Mouse (Mus musculus): ENCODE data around the gene Pitx2. TPM values are rescaled to one million over a fixed set of nuclear protein-coding genes. Genes with fewer than 3 reads are reported as not detected.

The Pitx2 gene
- 35.6 and 48.0 TPM in 2 replicates for polyA plus RNA-seq (2014; fragmentation: Nextera tagmentation; extraction: Ambion mirVana)

DNA sequence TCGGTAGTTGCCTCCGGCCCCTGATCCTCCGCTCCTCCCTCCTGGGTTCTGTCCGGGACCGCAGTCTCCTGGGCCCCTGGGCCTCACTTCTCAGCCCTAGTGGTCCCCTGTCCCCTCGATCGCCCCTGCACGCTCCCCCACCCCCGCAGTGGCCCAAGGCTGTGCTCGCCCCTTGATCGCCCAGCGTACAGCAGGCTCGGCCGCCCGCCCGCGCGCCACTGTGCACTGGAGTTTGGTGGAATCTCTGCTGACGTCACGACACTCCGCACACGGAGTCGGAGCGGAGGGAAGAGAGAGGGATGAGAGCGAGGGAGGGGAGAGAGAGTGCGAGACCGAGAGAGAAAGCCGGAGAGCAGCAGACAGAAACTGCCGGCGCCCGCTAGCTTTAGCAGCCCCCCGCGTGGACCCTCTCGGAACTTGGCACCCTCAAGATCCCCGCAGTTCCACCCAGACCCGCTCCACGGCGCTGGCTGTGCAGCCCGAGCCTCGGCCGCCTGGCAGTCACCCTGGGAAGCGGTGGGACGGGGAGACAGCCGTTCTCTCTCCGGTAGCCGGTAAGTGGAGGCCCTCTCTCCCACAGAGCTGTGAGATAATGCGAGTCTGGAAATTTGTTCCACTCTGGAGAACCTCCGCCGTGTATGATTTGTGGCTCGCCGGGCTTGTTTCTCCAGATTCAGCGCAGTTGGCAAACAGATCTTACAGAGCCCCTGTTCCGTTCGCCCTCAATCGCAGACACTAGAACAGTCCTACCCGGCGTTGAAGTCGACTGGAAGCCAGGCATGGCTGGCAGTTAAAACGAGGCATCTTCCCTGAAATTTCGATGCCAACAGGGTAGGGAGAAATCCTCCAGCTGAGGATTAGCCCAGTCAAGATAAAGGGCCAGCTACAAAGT, at the start of gene Pitx2:
Gene Pitx2 (plus strand): TSS at position 270 of the 892 bp plus-strand sequence.
- peaks cover 10% of the 10 kb centered on the region; the same call in 1 of the 2 replicates for H3K4me1 ChIP-seq (replicated peaks; ENCODE audit: control insufficient read depth, insufficient read depth, low read length)
- H3K36me3 ChIP-seq (ENCODE audit: control insufficient read depth, insufficient read depth, low read length): no peaks in the 10 kb centered on the region
- DNase-seq (ENCODE audit: low spot score) (peak; percentile 86), ATAC-seq (replicated peaks; ENCODE audit: low FRiP score, low TSS enrichment, low read depth) (peak; percentile 87)
- H3K27me3 ChIP-seq (replicated peaks; ENCODE audit: control insufficient read depth, insufficient read depth, low read length): peaks cover 91% of the 10 kb centered on the region
- H3K27ac ChIP-seq (ENCODE audit: low read depth): peak within 1 kb of the TSS; percentile 70
- no peaks in the 10 kb centered on the region for H3K9me3 ChIP-seq (ENCODE audit: control insufficient read depth, low read length)
- WGBS: under 1% methylated on average over 59 of the region's 60 CpGs
- peak within 1 kb of the TSS; percentile 56 for H3K4me3 ChIP-seq (ENCODE audit: low read depth, low read length)
- peak within 1 kb of the TSS; percentile 72 for H3K9ac ChIP-seq (ENCODE audit: low read length)
- H3K4me2 ChIP-seq (ENCODE audit: low read length): peak within 1 kb of the TSS; percentile 54

DNA sequence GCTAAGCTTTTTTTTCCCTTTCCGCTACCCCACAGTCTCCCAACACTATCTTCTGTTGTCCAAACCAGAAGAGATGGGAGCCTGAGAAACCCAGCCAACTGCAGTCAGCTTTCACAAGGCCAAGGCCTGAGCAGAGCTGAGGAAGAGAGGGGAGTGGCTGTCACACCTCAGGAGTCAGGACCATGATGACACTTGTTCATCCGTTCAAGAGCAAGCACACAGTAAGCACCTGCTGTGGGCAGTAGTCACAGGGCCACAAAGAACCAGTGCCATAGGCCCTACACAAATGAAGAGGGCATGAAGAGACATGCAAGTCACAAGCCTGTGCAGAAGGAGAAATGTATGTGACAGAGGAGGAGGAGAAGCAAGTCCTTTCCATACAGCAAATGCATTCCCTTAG, 49.7 kb upstream of the Pitx2 start:
- H3K9me3 ChIP-seq (ENCODE audit: control insufficient read depth, low read length): no peaks in the 10 kb centered on the region
- H3K4me3 ChIP-seq (ENCODE audit: low read depth, low read length): no peak overlapping the region
- ATAC-seq (replicated peaks; ENCODE audit: low FRiP score, low TSS enrichment, low read depth) (no peak), DNase-seq (ENCODE audit: low spot score) (no peak)
- 87% methylated on average over 2 of the region's 2 CpGs for WGBS
- H3K4me1 ChIP-seq (replicated peaks; ENCODE audit: control insufficient read depth, insufficient read depth, low read length): peaks cover 4% of the 10 kb centered on the region; the same call in 1 of the 2 replicates
- no peaks in the 10 kb centered on the region for H3K36me3 ChIP-seq (ENCODE audit: control insufficient read depth, insufficient read depth, low read length)
- no peak overlapping the region for H3K4me2 ChIP-seq (ENCODE audit: low read length)
- H3K9ac ChIP-seq (ENCODE audit: low read length): no peak overlapping the region
- H3K27me3 ChIP-seq (replicated peaks; ENCODE audit: control insufficient read depth, insufficient read depth, low read length): no peaks in the 10 kb centered on the region
- H3K27ac ChIP-seq (ENCODE audit: low read depth): no peak overlapping the region

DNA sequence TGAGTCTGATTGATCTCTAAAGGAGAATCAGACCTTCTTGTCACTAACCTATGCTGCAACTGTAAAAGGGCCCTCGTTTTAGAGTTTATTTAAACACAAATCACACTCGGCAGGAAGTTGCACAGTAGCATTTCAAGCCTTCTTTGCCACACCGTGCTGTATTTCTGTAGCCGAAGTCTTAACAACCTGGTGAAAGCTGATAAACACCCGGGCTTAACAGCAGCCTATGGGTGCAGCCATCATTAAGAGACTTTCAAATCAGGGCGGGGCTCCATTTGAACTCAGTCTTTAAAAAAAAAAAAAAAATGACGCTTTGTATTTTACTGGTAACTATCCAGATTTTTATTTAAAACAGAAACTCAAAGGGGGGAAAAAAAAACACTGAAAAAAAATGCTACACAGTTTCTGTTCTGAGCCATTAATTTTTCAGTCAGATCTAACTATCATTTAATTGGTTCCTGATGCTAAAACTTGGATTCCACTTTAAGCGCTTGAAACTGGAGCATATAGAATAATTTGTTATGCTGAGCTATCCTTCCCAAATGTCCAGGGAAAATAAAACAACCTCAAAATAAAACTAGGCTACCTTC, 48.5 kb upstream of the Pitx2 start:
- Histone ChIP-seq H3K27me3 (replicated peaks; ENCODE audit: control insufficient read depth, insufficient read depth, low read length) (no peaks in the 10 kb centered on the region), H3K9me3 (ENCODE audit: control insufficient read depth, low read length) (no peaks in the 10 kb centered on the region), H3K27ac (ENCODE audit: low read depth) (no peak overlapping the region), H3K4me2 (ENCODE audit: low read length) (no peak overlapping the region), H3K36me3 (ENCODE audit: control insufficient read depth, insufficient read depth, low read length) (no peaks in the 10 kb centered on the region), H3K4me3 (ENCODE audit: low read depth, low read length) (no peak overlapping the region), H3K4me1 (replicated peaks; ENCODE audit: control insufficient read depth, insufficient read depth, low read length) (peaks cover 4% of the 10 kb centered on the region; the same call in 1 of the 2 replicates), H3K9ac (ENCODE audit: low read length) (no peak overlapping the region)
- ATAC-seq (replicated peaks; ENCODE audit: low FRiP score, low TSS enrichment, low read depth): no peak
- 40% methylated on average over 8 of the region's 8 CpGs for WGBS
- DNase-seq (ENCODE audit: low spot score): no peak

DNA sequence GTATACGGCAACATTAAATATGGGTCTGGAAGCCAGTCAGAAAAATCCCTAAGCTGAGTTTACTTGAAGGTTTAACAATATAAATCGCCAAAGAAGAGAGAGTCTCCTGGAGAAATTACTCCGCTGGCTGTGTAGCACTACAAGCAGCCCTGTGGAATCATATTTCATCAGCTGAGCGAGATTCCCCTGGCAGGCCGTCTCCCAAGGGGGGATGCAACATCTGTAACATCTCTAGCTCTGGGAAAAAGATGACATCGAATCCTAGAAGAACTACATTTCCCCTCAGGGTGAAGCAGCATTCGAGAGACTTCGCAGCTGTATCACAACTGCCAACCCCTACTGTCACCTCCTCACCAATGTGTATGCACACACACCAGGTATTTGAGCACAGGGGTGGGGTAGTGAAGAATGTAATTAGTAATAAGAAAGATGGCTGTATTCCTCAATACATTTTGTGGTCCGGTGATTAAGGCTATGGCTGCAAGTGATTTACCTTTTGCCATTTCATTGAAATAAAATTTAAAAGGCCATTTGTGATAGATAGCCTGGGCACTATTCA, 40.8 kb upstream of the Pitx2 start:
- ATAC-seq (replicated peaks; ENCODE audit: low FRiP score, low TSS enrichment, low read depth): 0 out of 2 replicates have a peak, but pooled peaks have one; percentile 26
- no peak overlapping the region for H3K27ac ChIP-seq (ENCODE audit: low read depth)
- H3K4me3 ChIP-seq (ENCODE audit: low read depth, low read length): no peak overlapping the region
- no peak overlapping the region for H3K4me2 ChIP-seq (ENCODE audit: low read length)
- H3K9ac ChIP-seq (ENCODE audit: low read length): no peak overlapping the region
- no peaks in the 10 kb centered on the region for H3K36me3 ChIP-seq (ENCODE audit: control insufficient read depth, insufficient read depth, low read length)
- H3K4me1 ChIP-seq (replicated peaks; ENCODE audit: control insufficient read depth, insufficient read depth, low read length): peaks cover 20% of the 10 kb centered on the region; the same call in 1 of the 2 replicates
- no peaks in the 10 kb centered on the region for H3K9me3 ChIP-seq (ENCODE audit: control insufficient read depth, low read length)
- no peaks in the 10 kb centered on the region for H3K27me3 ChIP-seq (replicated peaks; ENCODE audit: control insufficient read depth, insufficient read depth, low read length)
- DNase-seq (ENCODE audit: low spot score): peak; percentile 67
- 23% methylated on average over 9 of the region's 9 CpGs for WGBS

DNA sequence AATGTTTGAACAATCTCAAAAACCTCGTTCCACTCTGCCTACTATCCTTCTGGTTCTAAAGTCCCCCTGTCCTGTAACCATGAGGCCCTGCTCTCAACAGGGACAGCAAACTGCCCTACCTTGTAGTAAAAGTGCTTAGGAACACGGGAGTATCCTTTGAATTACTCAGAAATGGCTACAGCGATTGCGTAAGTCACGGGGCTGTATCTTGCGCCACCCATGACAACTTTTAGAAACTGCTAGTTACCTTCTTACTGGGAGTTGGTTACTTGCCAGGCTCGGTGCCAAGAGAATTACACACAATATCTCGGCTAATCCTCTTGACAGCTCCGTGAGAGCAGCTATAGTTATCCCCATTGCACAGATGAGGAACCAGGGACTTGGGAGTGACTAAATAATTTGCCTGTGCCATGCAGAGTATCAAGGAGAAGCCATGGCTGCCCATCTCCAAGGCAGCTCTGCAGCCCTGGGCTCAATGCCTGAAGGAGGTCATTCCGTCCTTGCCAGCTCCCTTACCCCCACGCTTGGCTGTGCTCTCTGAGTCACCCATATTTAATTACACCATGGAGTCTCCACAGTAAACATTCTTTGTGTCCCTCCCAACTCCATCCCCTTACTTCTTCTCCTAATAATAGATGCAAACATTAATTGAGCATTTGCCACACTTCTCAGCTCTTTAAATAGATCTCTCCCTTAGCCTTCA, 38.2 kb upstream of the Pitx2 start:
- WGBS: 83% methylated on average over 11 of the region's 11 CpGs
- Histone ChIP-seq H3K4me1 (replicated peaks; ENCODE audit: control insufficient read depth, insufficient read depth, low read length) (peaks cover 17% of the 10 kb centered on the region; the same call in 1 of the 2 replicates), H3K9me3 (ENCODE audit: control insufficient read depth, low read length) (no peaks in the 10 kb centered on the region), H3K4me3 (ENCODE audit: low read depth, low read length) (no peak overlapping the region), H3K9ac (ENCODE audit: low read length) (no peak overlapping the region), H3K36me3 (ENCODE audit: control insufficient read depth, insufficient read depth, low read length) (no peaks in the 10 kb centered on the region), H3K4me2 (ENCODE audit: low read length) (no peak overlapping the region), H3K27ac (ENCODE audit: low read depth) (no peak overlapping the region), H3K27me3 (replicated peaks; ENCODE audit: control insufficient read depth, insufficient read depth, low read length) (no peaks in the 10 kb centered on the region)
- DNase-seq (ENCODE audit: low spot score): no peak
- no peak for ATAC-seq (replicated peaks; ENCODE audit: low FRiP score, low TSS enrichment, low read depth)

DNA sequence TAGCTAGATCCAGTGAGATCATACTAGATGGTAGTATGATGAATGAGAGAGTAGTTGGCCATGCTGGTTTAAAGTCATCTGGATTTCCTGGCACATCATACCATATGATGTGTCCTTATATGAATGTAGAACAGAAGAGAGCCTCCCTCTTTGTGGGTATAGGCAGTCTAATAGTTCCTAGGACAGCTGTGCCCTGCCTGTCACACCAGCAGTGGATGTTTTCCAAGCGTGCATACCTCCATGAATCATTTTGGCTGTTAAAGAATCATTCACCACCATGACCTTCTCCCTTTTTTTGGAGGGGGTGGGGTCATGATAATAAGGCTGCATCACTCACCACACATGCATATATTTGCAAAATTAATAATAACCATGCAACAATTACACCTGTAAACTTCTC, 35.4 kb upstream of the Pitx2 start:
- ATAC-seq (replicated peaks; ENCODE audit: low FRiP score, low TSS enrichment, low read depth) (no peak), DNase-seq (ENCODE audit: low spot score) (no peak)
- Histone ChIP-seq H3K27ac (ENCODE audit: low read depth) (no peak overlapping the region), H3K9ac (ENCODE audit: low read length) (no peak overlapping the region), H3K4me3 (ENCODE audit: low read depth, low read length) (no peak overlapping the region), H3K4me1 (replicated peaks; ENCODE audit: control insufficient read depth, insufficient read depth, low read length) (0 out of 2 replicates have a peak, but pooled peaks cover 3% of the 10 kb centered on the region), H3K36me3 (ENCODE audit: control insufficient read depth, insufficient read depth, low read length) (no peaks in the 10 kb centered on the region), H3K9me3 (ENCODE audit: control insufficient read depth, low read length) (no peaks in the 10 kb centered on the region), H3K27me3 (replicated peaks; ENCODE audit: control insufficient read depth, insufficient read depth, low read length) (no peaks in the 10 kb centered on the region), H3K4me2 (ENCODE audit: low read length) (no peak overlapping the region)
- 74% methylated on average over 1 of the region's 1 CpGs for WGBS

DNA sequence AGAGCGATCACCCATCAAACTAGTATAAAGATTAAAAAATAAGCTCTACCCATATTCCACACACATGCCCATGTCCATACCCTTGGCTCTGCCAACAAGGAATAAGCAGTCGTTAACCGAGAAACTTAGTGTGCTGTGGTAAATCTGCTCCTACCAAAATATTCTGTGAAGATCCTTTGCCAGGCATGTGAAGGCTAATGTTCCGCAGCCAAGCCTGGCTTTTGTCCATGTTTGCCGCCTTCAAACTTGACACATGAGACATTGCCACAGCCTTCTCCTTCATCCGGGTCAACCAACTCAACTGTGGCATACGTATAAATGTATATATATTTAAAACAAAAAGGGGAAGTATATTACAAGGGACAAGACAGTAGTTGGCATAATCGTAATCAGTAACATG, 34.0 kb upstream of the Pitx2 start:
- H3K36me3 ChIP-seq (ENCODE audit: control insufficient read depth, insufficient read depth, low read length): no peaks in the 10 kb centered on the region
- H3K9me3 ChIP-seq (ENCODE audit: control insufficient read depth, low read length): no peaks in the 10 kb centered on the region
- H3K4me1 ChIP-seq (replicated peaks; ENCODE audit: control insufficient read depth, insufficient read depth, low read length): no peaks in the 10 kb centered on the region
- H3K4me3 ChIP-seq (ENCODE audit: low read depth, low read length): no peak overlapping the region
- no peak overlapping the region for H3K4me2 ChIP-seq (ENCODE audit: low read length)
- H3K9ac ChIP-seq (ENCODE audit: low read length): no peak overlapping the region
- no peak overlapping the region for H3K27ac ChIP-seq (ENCODE audit: low read depth)
- no peaks in the 10 kb centered on the region for H3K27me3 ChIP-seq (replicated peaks; ENCODE audit: control insufficient read depth, insufficient read depth, low read length)
- DNase-seq (ENCODE audit: low spot score) (no peak), ATAC-seq (replicated peaks; ENCODE audit: low FRiP score, low TSS enrichment, low read depth) (no peak)
- 76% methylated on average over 8 of the region's 8 CpGs for WGBS

DNA sequence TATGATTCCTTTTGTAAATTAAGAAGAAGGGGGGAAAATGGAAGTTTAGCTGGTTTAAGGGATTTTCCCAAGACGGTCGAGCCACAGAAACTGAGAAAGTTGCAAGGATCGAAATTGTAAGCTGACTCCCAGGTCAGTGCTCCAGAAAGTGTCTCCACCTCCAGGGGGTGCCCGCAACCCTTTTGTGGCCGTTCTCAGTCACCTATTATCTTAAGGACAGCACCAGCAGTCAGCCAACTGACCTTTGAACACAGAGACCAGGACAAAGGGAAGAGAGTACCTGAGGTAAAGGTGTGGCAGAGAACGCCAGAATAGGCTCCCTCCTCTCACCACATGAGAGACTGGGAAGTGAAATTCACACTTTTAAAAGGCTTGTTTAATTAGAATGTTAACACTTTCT, 33.0 kb upstream of the Pitx2 start:
- WGBS: 18% methylated on average over 6 of the region's 6 CpGs
- H3K9ac ChIP-seq (ENCODE audit: low read length): no peak overlapping the region
- DNase-seq (ENCODE audit: low spot score): peak; percentile 64
- H3K27ac ChIP-seq (ENCODE audit: low read depth): no peak overlapping the region
- H3K4me2 ChIP-seq (ENCODE audit: low read length): no peak overlapping the region
- no peaks in the 10 kb centered on the region for H3K36me3 ChIP-seq (ENCODE audit: control insufficient read depth, insufficient read depth, low read length)
- H3K9me3 ChIP-seq (ENCODE audit: control insufficient read depth, low read length): no peaks in the 10 kb centered on the region
- 0 out of 2 replicates have a peak, but pooled peaks have one; percentile 50 for ATAC-seq (replicated peaks; ENCODE audit: low FRiP score, low TSS enrichment, low read depth)
- no peaks in the 10 kb centered on the region for H3K27me3 ChIP-seq (replicated peaks; ENCODE audit: control insufficient read depth, insufficient read depth, low read length)
- no peak overlapping the region for H3K4me3 ChIP-seq (ENCODE audit: low read depth, low read length)
- H3K4me1 ChIP-seq (replicated peaks; ENCODE audit: control insufficient read depth, insufficient read depth, low read length): no peaks in the 10 kb centered on the region
